Mouse (Mus musculus): ENCODE measurements around the gene Gins3.
"Not testable (repeated sequence)": the region's sequence is repeated elsewhere in the genome, so short reads cannot be mapped to it uniquely, and the experiment has no call there.

Gins3 gene

GRCm38 (mm10) chr8:95653351-95653750 lies 20.1 kb downstream of the Gins3 start:
- DNase-seq (ENCODE audit: low spot score): no peak

GRCm38 (mm10) chr8:95655831-95656230 lies 22.6 kb downstream of the Gins3 start:
- DNase-seq (ENCODE audit: low spot score): no peak

GRCm38 (mm10) chr8:95656316-95657002 lies 23.2 kb downstream of the Gins3 start:
- no peak for DNase-seq (ENCODE audit: low spot score)

- no peak for DNase-seq (ENCODE audit: low spot score)
These were observed 24.3 kb downstream of the Gins3 start for GRCm38 (mm10) chr8:95657523-95657922.

GRCm38 (mm10) chr8:95660334-95660882 lies 27.2 kb downstream of the Gins3 start:
- DNase-seq (ENCODE audit: low spot score): no peak

GRCm38 (mm10) chr8:95661085-95661484 lies 27.8 kb downstream of the Gins3 start:
- no peak for DNase-seq (ENCODE audit: low spot score)

- DNase-seq (ENCODE audit: low spot score): no peak
These were observed 28.3 kb downstream of the Gins3 start for GRCm38 (mm10) chr8:95661575-95661974.

GRCm38 (mm10) chr8:95662885-95663598 lies 29.8 kb downstream of the Gins3 start:
- no peak for DNase-seq (ENCODE audit: low spot score)

GRCm38 (mm10) chr8:95663599-95663949 lies 30.3 kb downstream of the Gins3 start:
- DNase-seq (ENCODE audit: low spot score): no peak

- not testable (repeated sequence) for DNase-seq (ENCODE audit: low spot score)
These were observed 32.7 kb downstream of the Gins3 start for GRCm38 (mm10) chr8:95665813-95666452.

GRCm38 (mm10) chr8:95668163-95668958 lies 35.1 kb downstream of the Gins3 start:
- DNase-seq (ENCODE audit: low spot score): no peak

GRCm38 (mm10) chr8:95669967-95670366 lies 36.7 kb downstream of the Gins3 start:
- DNase-seq (ENCODE audit: low spot score): no peak

GRCm38 (mm10) chr8:95671861-95672260 lies 38.6 kb downstream of the Gins3 start:
- no peak for DNase-seq (ENCODE audit: low spot score)

- no peak for DNase-seq (ENCODE audit: low spot score)
These were observed 39.6 kb downstream of the Gins3 start for GRCm38 (mm10) chr8:95672811-95673210.

GRCm38 (mm10) chr8:95676631-95677030 lies 43.4 kb downstream of the Gins3 start, which contains the start of gene Ndrg4:
TSS of gene Ndrg4 (plus strand) at chr8:95676980.
- DNase-seq (ENCODE audit: low spot score): no peak

GRCm38 (mm10) chr8:95677591-95678023 lies 44.4 kb downstream of the Gins3 start:
- DNase-seq (ENCODE audit: low spot score): no peak

GRCm38 (mm10) chr8:95678024-95678611 lies 44.9 kb downstream of the Gins3 start:
- no peak for DNase-seq (ENCODE audit: low spot score)

GRCm38 (mm10) chr8:95688073-95688672 lies 54.9 kb downstream of the Gins3 start:
- no peak for DNase-seq (ENCODE audit: low spot score)

- DNase-seq (ENCODE audit: low spot score): no peak
These were observed 57.8 kb downstream of the Gins3 start for GRCm38 (mm10) chr8:95690929-95691541.

- no peak for DNase-seq (ENCODE audit: low spot score)
These were observed 61.4 kb downstream of the Gins3 start for GRCm38 (mm10) chr8:95694631-95695030.

All from ovary, postnatal 14 days (tissue).